Mouse (Mus musculus): Measurements from ENCODE around the gene Gab1.

GRCm38 (mm10) chr8:80811591-80811991 lies 68.7 kb downstream of the Gab1 start:
- no peak for TF ChIP-seq GATA1 (IDR thresholded peaks at IDR 0.05; ENCODE audit: low read length)
- no peak for TF ChIP-seq TAL1 (IDR thresholded peaks at IDR 0.05; ENCODE audit: low read length)

Measured in erythroblast, embryonic 14.5 days (primary cell).